Mouse (Mus musculus): Measurements from ENCODE around the gene Ifna11.
A peak's percentile ranks its signal among the peaks of the same experiment; 100 is the strongest.
"Not testable (repeated sequence)": the region's sequence is repeated elsewhere in the genome, so short reads cannot be mapped to it uniquely, and the experiment has no call there.

The Ifna11 gene

GRCm38 (mm10) chr4:88819659-88820058, at the start of gene Ifna11:
Gene Ifna11, plus strand, starts transcription at chr4:88819959.
- DNase-seq = no peak

- not testable (repeated sequence) for DNase-seq
Observed at GRCm38 (mm10) chr4:88773534-88773933, 46.2 kb upstream of the Ifna11 start, which contains the start of gene Gm13290. Gene Gm13290, plus strand, starts transcription at chr4:88773834.

- not testable (repeated sequence) for DNase-seq
Observed at GRCm38 (mm10) chr4:88776622-88777021, 43.1 kb upstream of the Ifna11 start, which contains the start of gene Gm13289. Gene Gm13289, plus strand, starts transcription at chr4:88776922.

- not testable (repeated sequence) for DNase-seq
Observed at GRCm38 (mm10) chr4:88779550-88779949, 40.2 kb upstream of the Ifna11 start, which contains the start of gene Gm13272. Gene Gm13272, plus strand, starts transcription at chr4:88779850.

GRCm38 (mm10) chr4:88780320-88780719, 39.4 kb upstream of the Ifna11 start:
- DNase-seq = peak in 1 of 2 experiments; percentile 3

GRCm38 (mm10) chr4:88781831-88782230, 37.9 kb upstream of the Ifna11 start, which contains the start of gene Ifnz:
Gene Ifnz, plus strand, starts transcription at chr4:88782131.
- not testable (repeated sequence) for DNase-seq

- not testable (repeated sequence) for DNase-seq
Observed at GRCm38 (mm10) chr4:88782335-88782734, 37.4 kb upstream of the Ifna11 start.

- not testable (repeated sequence) for DNase-seq
Observed at GRCm38 (mm10) chr4:88785409-88785808, 34.4 kb upstream of the Ifna11 start, which contains the start of gene Gm13276. Gene Gm13276, plus strand, starts transcription at chr4:88785709.

- DNase-seq = peak; percentile 73 to 83
Observed at GRCm38 (mm10) chr4:88788402-88788801, 31.4 kb upstream of the Ifna11 start, which contains the start of gene Gm13277. Gene Gm13277, plus strand, starts transcription at chr4:88788632.

GRCm38 (mm10) chr4:88791250-88791649, 28.5 kb upstream of the Ifna11 start, which contains the start of gene Gm13278:
Gene Gm13278, plus strand, starts transcription at chr4:88791550.
- not testable (repeated sequence) for DNase-seq

GRCm38 (mm10) chr4:88793936-88794675, 25.7 kb upstream of the Ifna11 start, which contains the start of gene Gm13275:
Gene Gm13275, plus strand, starts transcription at chr4:88794487.
- peak; percentile 56 to 76 for DNase-seq

- DNase-seq = not testable (repeated sequence)
Observed at GRCm38 (mm10) chr4:88797097-88797496, 22.7 kb upstream of the Ifna11 start, which contains the start of gene Gm13279. Gene Gm13279, plus strand, starts transcription at chr4:88797397.

- DNase-seq = not testable (repeated sequence)
Observed at GRCm38 (mm10) chr4:88799365-88799764, 20.4 kb upstream of the Ifna11 start, which contains the start of gene Gm13285. Gene Gm13285, plus strand, starts transcription at chr4:88799665.

- DNase-seq = not testable (repeated sequence)
Observed at GRCm38 (mm10) chr4:88802954-88803353, 16.8 kb upstream of the Ifna11 start, which contains the start of gene Gm13287. Gene Gm13287, plus strand, starts transcription at chr4:88803254.

GRCm38 (mm10) chr4:88805231-88805630, 14.5 kb upstream of the Ifna11 start, which contains the start of gene Gm13288:
Gene Gm13288, plus strand, starts transcription at chr4:88805531.
- DNase-seq = not testable (repeated sequence)

- DNase-seq = peak; percentile 13 to 35
Observed at GRCm38 (mm10) chr4:88805761-88806160, 14.0 kb upstream of the Ifna11 start.

GRCm38 (mm10) chr4:88815928-88816327, 3.8 kb upstream of the Ifna11 start, which contains the start of gene Ifna7:
Gene Ifna7, plus strand, starts transcription at chr4:88816228.
- no peak for DNase-seq

GRCm38 (mm10) chr4:88822995-88823394, 3.2 kb downstream of the Ifna11 start:
- peak in 1 of 2 experiments; percentile 17 for DNase-seq

GRCm38 (mm10) chr4:88827116-88827515, 7.4 kb downstream of the Ifna11 start, which contains the start of gene Ifna6:
Gene Ifna6, plus strand, starts transcription at chr4:88827416.
- not testable (repeated sequence) for DNase-seq

GRCm38 (mm10) chr4:88830523-88830922, 10.8 kb downstream of the Ifna11 start:
- peak in 1 of 2 experiments; percentile 33 for DNase-seq

GRCm38 (mm10) chr4:88835225-88835624, 15.5 kb downstream of the Ifna11 start, which contains the start of gene Ifna5:
Gene Ifna5, plus strand, starts transcription at chr4:88835525.
- not testable (repeated sequence) for DNase-seq

GRCm38 (mm10) chr4:88838828-88839227, 19.1 kb downstream of the Ifna11 start:
- DNase-seq = peak in 1 of 2 experiments; percentile 5

- no peak for DNase-seq
Observed at GRCm38 (mm10) chr4:88840058-88840457, 20.3 kb downstream of the Ifna11 start.
